Mouse (Mus musculus): ENCODE measurements at regions not wholly inside any gene's neighbourhood (a gene's known extent, or its start where the extent isn't known, plus 50 kb on each side); places are given as distances from the start of the nearest gene placed in this dataset.

- WGBS: 62% methylated on average over 3 of the region's 3 CpGs
These were observed 110.9 kb upstream of the Gpc5 start for GRCm38 (mm10) chr14:114981120-114981519.

GRCm38 (mm10) chr14:115003223-115003622 is 88.8 kb upstream of the Gpc5 start:
- Histone ChIP-seq H3K27ac (ENCODE audit: control insufficient read depth, insufficient read depth, low read length) (no peak overlapping the region), H3K27me3 (ENCODE audit: control insufficient read depth, insufficient read depth, low read length) (no peaks in the 10 kb centered on the region)

More at GRCm38 (mm10) chr14:114981120-114981519, 110.9 kb upstream of the Gpc5 start:
- H3K27ac ChIP-seq (ENCODE audit: control insufficient read depth, insufficient read depth, low read length): no peak overlapping the region
- no peaks in the 10 kb centered on the region for H3K27me3 ChIP-seq (ENCODE audit: control insufficient read depth, insufficient read depth, low read length)
- no peaks in the 10 kb centered on the region for H3K4me1 ChIP-seq (replicated peaks; ENCODE audit: control insufficient read depth, insufficient read depth, low read length)
- H3K4me3 ChIP-seq (ENCODE audit: control insufficient read depth, insufficient read depth, low read length): no peak overlapping the region
- DNase-seq: no peak
- TF ChIP-seq CTCF (IDR thresholded peaks at IDR 0.05; ENCODE audit: borderline replicate concordance, control insufficient read depth, extremely low read depth, insufficient read depth, low read length, poor library complexity) (no peak), POLR2A (IDR thresholded peaks at IDR 0.05; ENCODE audit: control insufficient read depth, extremely low read depth, insufficient read depth, low read length, poor library complexity) (no peak)
- no peaks in the 10 kb centered on the region for H3K36me3 ChIP-seq (ENCODE audit: control insufficient read depth, insufficient read depth, low read length)

GRCm38 (mm10) chr14:115004733-115005405 is 87.1 kb upstream of the Gpc5 start:
- Histone ChIP-seq H3K36me3 (ENCODE audit: control insufficient read depth, insufficient read depth, low read length) (no peaks in the 10 kb centered on the region), H3K4me1 (replicated peaks; ENCODE audit: control insufficient read depth, insufficient read depth, low read length) (no peaks in the 10 kb centered on the region), H3K27me3 (ENCODE audit: control insufficient read depth, insufficient read depth, low read length) (no peaks in the 10 kb centered on the region), H3K27ac (ENCODE audit: control insufficient read depth, insufficient read depth, low read length) (no peak overlapping the region), H3K4me3 (ENCODE audit: control insufficient read depth, insufficient read depth, low read length) (no peak overlapping the region)
- WGBS: 51% methylated on average over 6 of the region's 6 CpGs
- no peak for DNase-seq
- TF ChIP-seq CTCF (IDR thresholded peaks at IDR 0.05; ENCODE audit: borderline replicate concordance, control insufficient read depth, extremely low read depth, insufficient read depth, low read length, poor library complexity): no peak
- TF ChIP-seq POLR2A (IDR thresholded peaks at IDR 0.05; ENCODE audit: control insufficient read depth, extremely low read depth, insufficient read depth, low read length, poor library complexity): no peak

More at GRCm38 (mm10) chr14:115003223-115003622, 88.8 kb upstream of the Gpc5 start:
- WGBS: 96% methylated on average over 2 of the region's 2 CpGs
- no peak for TF ChIP-seq CTCF (IDR thresholded peaks at IDR 0.05; ENCODE audit: borderline replicate concordance, control insufficient read depth, extremely low read depth, insufficient read depth, low read length, poor library complexity)
- TF ChIP-seq POLR2A (IDR thresholded peaks at IDR 0.05; ENCODE audit: control insufficient read depth, extremely low read depth, insufficient read depth, low read length, poor library complexity): no peak
- Histone ChIP-seq H3K36me3 (ENCODE audit: control insufficient read depth, insufficient read depth, low read length) (no peaks in the 10 kb centered on the region), H3K4me1 (replicated peaks; ENCODE audit: control insufficient read depth, insufficient read depth, low read length) (no peaks in the 10 kb centered on the region), H3K4me3 (ENCODE audit: control insufficient read depth, insufficient read depth, low read length) (no peak overlapping the region)
- DNase-seq: no peak

- H3K4me3 ChIP-seq (ENCODE audit: control insufficient read depth, insufficient read depth, low read length): no peak overlapping the region
- no peak for DNase-seq
- H3K36me3 ChIP-seq (ENCODE audit: control insufficient read depth, insufficient read depth, low read length): no peaks in the 10 kb centered on the region
- no peaks in the 10 kb centered on the region for H3K27me3 ChIP-seq (ENCODE audit: control insufficient read depth, insufficient read depth, low read length)
- 90% methylated on average over 3 of the region's 3 CpGs for WGBS
- no peaks in the 10 kb centered on the region for H3K4me1 ChIP-seq (replicated peaks; ENCODE audit: control insufficient read depth, insufficient read depth, low read length)
- TF ChIP-seq CTCF (IDR thresholded peaks at IDR 0.05; ENCODE audit: borderline replicate concordance, control insufficient read depth, extremely low read depth, insufficient read depth, low read length, poor library complexity) (no peak), POLR2A (IDR thresholded peaks at IDR 0.05; ENCODE audit: control insufficient read depth, extremely low read depth, insufficient read depth, low read length, poor library complexity) (no peak)
- no peak overlapping the region for H3K27ac ChIP-seq (ENCODE audit: control insufficient read depth, insufficient read depth, low read length)
These were observed 81.1 kb upstream of the Gpc5 start for GRCm38 (mm10) chr14:115010877-115011276.

GRCm38 (mm10) chr14:115015299-115015698 is 76.7 kb upstream of the Gpc5 start:
- H3K27ac ChIP-seq (ENCODE audit: control insufficient read depth, insufficient read depth, low read length): no peak overlapping the region
- no peak for DNase-seq
- TF ChIP-seq POLR2A (IDR thresholded peaks at IDR 0.05; ENCODE audit: control insufficient read depth, extremely low read depth, insufficient read depth, low read length, poor library complexity): no peak
- TF ChIP-seq CTCF (IDR thresholded peaks at IDR 0.05; ENCODE audit: borderline replicate concordance, control insufficient read depth, extremely low read depth, insufficient read depth, low read length, poor library complexity): no peak
- no peaks in the 10 kb centered on the region for H3K36me3 ChIP-seq (ENCODE audit: control insufficient read depth, insufficient read depth, low read length)
- H3K4me1 ChIP-seq (replicated peaks; ENCODE audit: control insufficient read depth, insufficient read depth, low read length): peaks cover 2% of the 10 kb centered on the region; the same call in 1 of the 2 replicates
- H3K27me3 ChIP-seq (ENCODE audit: control insufficient read depth, insufficient read depth, low read length): no peaks in the 10 kb centered on the region
- no peak overlapping the region for H3K4me3 ChIP-seq (ENCODE audit: control insufficient read depth, insufficient read depth, low read length)
- 44% methylated on average over 5 of the region's 5 CpGs for WGBS

- Histone ChIP-seq H3K4me1 (replicated peaks; ENCODE audit: control insufficient read depth, insufficient read depth, low read length) (peaks cover 2% of the 10 kb centered on the region; the same call in 1 of the 2 replicates), H3K27me3 (ENCODE audit: control insufficient read depth, insufficient read depth, low read length) (no peaks in the 10 kb centered on the region), H3K27ac (ENCODE audit: control insufficient read depth, insufficient read depth, low read length) (no peak overlapping the region), H3K36me3 (ENCODE audit: control insufficient read depth, insufficient read depth, low read length) (no peaks in the 10 kb centered on the region), H3K4me3 (ENCODE audit: control insufficient read depth, insufficient read depth, low read length) (peak overlapping the region; percentile 56)
- TF ChIP-seq CTCF (IDR thresholded peaks at IDR 0.05; ENCODE audit: borderline replicate concordance, control insufficient read depth, extremely low read depth, insufficient read depth, low read length, poor library complexity): peak; percentile 79; the same call in 1 of the 2 replicates
- no peak for TF ChIP-seq POLR2A (IDR thresholded peaks at IDR 0.05; ENCODE audit: control insufficient read depth, extremely low read depth, insufficient read depth, low read length, poor library complexity)
- WGBS: 5% methylated on average over 22 of the region's 22 CpGs
- peak; percentile 68 for DNase-seq
These were observed 74.4 kb upstream of the Gpc5 start for GRCm38 (mm10) chr14:115017410-115018153.
